Mouse (Mus musculus) stomach, postnatal 0 days (tissue): ENCODE measurements around the gene Dbndd2. TPM values are rescaled to one million over a fixed set of nuclear protein-coding genes. Genes with fewer than 3 reads are reported as not detected.

Experiments
- ATAC-seq: fragments of 200-750 bp; cut with Nextera tagmentation; 2 replicates; pipeline ENCODE4 v1.8.0; 2017; ENCODE audit not compliant: low FRiP score, low TSS enrichment
- DNase-seq: peaks from one replicate; pipeline ENCODE4 v3.0.0-alpha.2; 2016; ENCODE audit warnings: low spot score
- H3K27ac ChIP-seq: fragments of 300-500 bp; sonication (generic); replicated peaks from 2 replicates; pipeline ENCODE4 v1.5.1; 2014; ENCODE audit warnings: mild to moderate bottlenecking, control low read depth
- H3K27me3 ChIP-seq: fragments of 300-500 bp; sonication (generic); 2 replicates; pipeline ENCODE4 v1.6.1; 2014; ENCODE audit warnings: low read length; ENCODE audit not compliant: control insufficient read depth, insufficient read depth
- H3K36me3 ChIP-seq: fragments of 300-500 bp; sonication (generic); 2 replicates; pipeline ENCODE4 v1.6.1; 2014; ENCODE audit warnings: low read length, mixed read lengths; ENCODE audit not compliant: control insufficient read depth, insufficient read depth
- H3K4me1 ChIP-seq: fragments of 300-500 bp; sonication (generic); replicated peaks from 2 replicates; pipeline ENCODE4 v1.6.1; 2014; ENCODE audit warnings: antibody characterized with exemption; ENCODE audit not compliant: control insufficient read depth, insufficient read depth
- H3K4me2 ChIP-seq: fragments of 300-500 bp; sonication (generic); replicated peaks from 2 replicates; pipeline ENCODE4 v1.6.1; 2014; ENCODE audit warnings: low read depth, mild to moderate bottlenecking, control low read depth, moderate library complexity
- H3K4me3 ChIP-seq: fragments of 300-500 bp; sonication (generic); 2 replicates; pipeline ENCODE4 v1.5.1; 2014; ENCODE audit warnings: low read depth, low read length, control low read depth
- H3K9ac ChIP-seq: fragments of 300-500 bp; sonication (generic); 2 replicates; pipeline ENCODE4 v1.6.1; 2014; ENCODE audit warnings: mild to moderate bottlenecking, low read length, control low read depth, mixed read lengths
- H3K9me3 ChIP-seq: fragments of 300-500 bp; sonication (generic); 2 replicates; pipeline ENCODE4 v1.6.1; 2016; ENCODE audit warnings: low read length; ENCODE audit not compliant: control insufficient read depth
- CTCF ChIP-seq: IDR thresholded peaks from 2 replicates; pipeline ENCODE4 v1.5.1; 2016; ENCODE audit warnings: antibody characterized with exemption, low read depth, mild to moderate bottlenecking, moderate library complexity
- EP300 ChIP-seq: optimal IDR thresholded peaks from 2 replicates; pipeline ENCODE3; 2016; ENCODE audit warnings: antibody characterized with exemption
- WGBS: fragments of 180-500 bp; shearing (Covaris S2); extraction: QIAGEN DNeasy Blood & Tissue Kit; methylation state at CpG from one replicate; pipeline ENCODE4 v1.1.7; 2014; 5-methylcytosine and 5-hydroxymethylcytosine counted together
- polyA plus RNA-seq: library from polyadenylated mRNA; unstranded; fragments of >200 nt; fragmentation: Nextera tagmentation; extraction: Ambion mirVana; gene quantifications from 2 replicates; pipeline ENCODE4 v1.2.1, GENCODE M21; 2015

Dbndd2 gene
- polyA plus RNA-seq, 1 experiment from 2014 or later, result 27.8 TPM

- 45% methylated on average over 12 of the region's 14 CpGs for WGBS
- Histone ChIP-seq H3K9ac (no peak overlapping the region), H3K4me3 (no peak overlapping the region), H3K27me3 (no peaks in the 10 kb centered on the region), H3K27ac (peak overlapping the region; percentile 30; the same call in 1 of the 2 replicates), H3K4me2 (no peak overlapping the region), H3K4me1 (peaks cover 3% of the 10 kb centered on the region; the same call in 1 of the 2 replicates), H3K9me3 (no peaks in the 10 kb centered on the region), H3K36me3 (0 out of 2 replicates have a peak, but pooled peaks cover 2% of the 10 kb centered on the region)
- TF ChIP-seq EP300 (no peak), CTCF (no peak)
- peak; percentile 65 for ATAC-seq
- peak; percentile 33 for DNase-seq
Observed at GRCm38 (mm10) chr2:164512121-164512909, 26.4 kb downstream of the Dbndd2 start.

- Histone ChIP-seq H3K4me2 (no peak overlapping the region), H3K9ac (no peak overlapping the region), H3K4me3 (no peak overlapping the region), H3K4me1 (peaks cover 3% of the 10 kb centered on the region; the same call in 1 of the 2 replicates), H3K27me3 (no peaks in the 10 kb centered on the region), H3K36me3 (0 out of 2 replicates have a peak, but pooled peaks cover 2% of the 10 kb centered on the region), H3K9me3 (no peaks in the 10 kb centered on the region), H3K27ac (0 out of 2 replicates have a peak overlapping the region, but pooled peaks have one; percentile 30)
- 51% methylated on average over 8 of the region's 8 CpGs for WGBS
- TF ChIP-seq EP300 (no peak), CTCF (no peak)
- peak; percentile 16; the same call in 1 of the 2 replicates for ATAC-seq
- peak; percentile 37 for DNase-seq
Observed at GRCm38 (mm10) chr2:164513389-164513788, 27.5 kb downstream of the Dbndd2 start.

- ATAC-seq (no peak), DNase-seq (peak; percentile 66)
- TF ChIP-seq EP300, result no peak
- no peak for TF ChIP-seq CTCF
- Histone ChIP-seq H3K36me3 (no peaks in the 10 kb centered on the region), H3K9ac (no peak overlapping the region), H3K27me3 (no peaks in the 10 kb centered on the region), H3K4me3 (no peak overlapping the region), H3K4me1 (peaks cover 3% of the 10 kb centered on the region; the same call in 1 of the 2 replicates), H3K9me3 (no peaks in the 10 kb centered on the region), H3K4me2 (no peak overlapping the region), H3K27ac (no peak overlapping the region)
- WGBS, result 63% methylated on average over 3 of the region's 3 CpGs
Observed at GRCm38 (mm10) chr2:164514916-164515315, 29.0 kb downstream of the Dbndd2 start.

GRCm38 (mm10) chr2:164515897-164516296 is 30.0 kb downstream of the Dbndd2 start:
- Histone ChIP-seq H3K27me3 (no peaks in the 10 kb centered on the region), H3K27ac (no peak overlapping the region), H3K4me1 (peaks cover 3% of the 10 kb centered on the region; the same call in 1 of the 2 replicates), H3K9me3 (no peaks in the 10 kb centered on the region), H3K9ac (no peak overlapping the region), H3K4me3 (no peak overlapping the region), H3K4me2 (no peak overlapping the region), H3K36me3 (no peaks in the 10 kb centered on the region)
- no peak for TF ChIP-seq CTCF
- TF ChIP-seq EP300, result no peak
- ATAC-seq (no peak), DNase-seq (no peak)
- WGBS, result 75% methylated on average over 9 of the region's 9 CpGs

- Histone ChIP-seq H3K9me3 (no peaks in the 10 kb centered on the region), H3K27ac (no peak overlapping the region), H3K27me3 (no peaks in the 10 kb centered on the region), H3K36me3 (no peaks in the 10 kb centered on the region), H3K9ac (no peak overlapping the region), H3K4me3 (no peak overlapping the region), H3K4me2 (no peak overlapping the region), H3K4me1 (peaks cover 3% of the 10 kb centered on the region; the same call in 1 of the 2 replicates)
- 66% methylated on average over 11 of the region's 11 CpGs for WGBS
- DNase-seq, result no peak
- ATAC-seq, result no peak
- no peak for TF ChIP-seq EP300
- no peak for TF ChIP-seq CTCF
Observed at GRCm38 (mm10) chr2:164516592-164516991, 30.7 kb downstream of the Dbndd2 start.
